In genomic region chr7:4060602-4061188, GRCm38 (mm10) we compare ENCODE assay signal across 3 mouse cellular contexts. TPM values are rescaled to one million over a fixed set of nuclear protein-coding genes. Genes with fewer than 3 reads are reported as not detected.
"Had no signal": no experiment of that assay in that cellular context is flagged by ENCODE, and none has a peak within 500 bp of the region (broad histone marks: within the 10 kb centered on the region; RNA-seq: fewer than 3 reads in every experiment).

No protein-coding gene starts in this region.

RNA-seq across cellular contexts. Expression of gene Lair1, which starts 2.3 kb away (rescaled TPM):
- polyA plus RNA-seq: myocyte had no signal

RNA-seq across cellular contexts. Expression of gene Ttyh1, which starts 58.5 kb away (rescaled TPM):
- total RNA-seq: megakaryocyte, adult 5-6 weeks; megakaryocyte-erythroid progenitor cell, adult 5-6 weeks had no signal
